Mouse (Mus musculus) testis, adult 2 months (tissue): ENCODE measurements around the gene Ocln.

ENCODE experiments used
- CTCF ChIP-seq: fragments of 200-500 bp; IDR thresholded peaks from 2 replicates; pipeline ENCODE4 v1.5.1; 2012; ENCODE audit warnings: low read depth, mild to moderate bottlenecking, inconsistent platforms, low read length, moderate library complexity; ENCODE audit not compliant: control insufficient read depth, insufficient read depth, insufficient replicate concordance
- POLR2A ChIP-seq: fragments of 200-500 bp; IDR thresholded peaks from 2 replicates; pipeline ENCODE4 v1.6.1; 2012; ENCODE audit warnings: low read depth, mild to moderate bottlenecking, inconsistent platforms, low read length, moderate library complexity; ENCODE audit not compliant: control insufficient read depth

GRCm38 (mm10) chr13:100594838-100595551, 42.5 kb upstream of the Ocln start:
- TF ChIP-seq POLR2A (no peak), CTCF (no peak)
